Mouse (Mus musculus) heart, adult 2 months (tissue): ENCODE results near the gene Trex2.

Source experiments
- CTCF ChIP-seq: fragments of 200-600 bp; IDR thresholded peaks from 2 replicates; pipeline ENCODE4 v1.8.1; 2022; ENCODE audit warnings: antibody characterized with exemption, mild to moderate bottlenecking, moderate library complexity
- EP300 ChIP-seq: fragments of 200-500 bp; IDR thresholded peaks from 2 replicates; pipeline ENCODE4 v1.6.1; 2011; ENCODE audit warnings: low read depth, low read length, control low read depth; ENCODE audit not compliant: insufficient read depth
- POLR2A ChIP-seq: fragments of 200-500 bp; IDR thresholded peaks from 2 replicates; pipeline ENCODE4 v1.6.1; 2011; ENCODE audit warnings: mild to moderate bottlenecking, low read depth, low read length, control low read depth; ENCODE audit not compliant: insufficient read depth

DNA sequence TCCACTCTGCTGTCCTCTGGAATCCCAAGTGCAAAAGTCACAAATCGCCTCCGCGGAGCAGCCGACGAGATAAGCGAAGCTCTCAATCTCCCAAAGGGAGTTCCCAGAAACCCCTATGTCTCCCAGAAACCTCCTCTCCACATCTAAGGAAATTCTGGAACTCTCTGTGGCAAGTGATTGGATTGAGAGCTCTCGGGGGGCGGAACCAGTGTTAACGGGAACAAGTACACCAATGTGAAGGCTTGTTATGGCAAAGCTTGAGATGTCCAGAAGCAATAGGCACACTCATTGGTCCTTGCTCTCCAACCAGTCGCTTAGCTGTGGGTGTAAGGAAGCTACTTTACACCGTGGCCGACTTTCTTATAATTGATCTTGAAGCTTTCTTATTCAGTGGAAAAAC, 33.5 kb downstream of the Trex2 start:
- TF ChIP-seq CTCF (no peak), POLR2A (no peak), EP300 (no peak)
